Mouse (Mus musculus) forebrain, embryonic 12.5 days (tissue): ENCODE data around the gene Cfc1. TPM values are rescaled to one million over a fixed set of nuclear protein-coding genes. Genes with fewer than 3 reads are reported as not detected.

ENCODE experiments used
- ATAC-seq: fragments of 200-750 bp; cut with Nextera tagmentation; 2 replicates; pipeline ENCODE4 v1.8.0; 2017; ENCODE audit warnings: moderate TSS enrichment; ENCODE audit not compliant: low FRiP score
- H3K27ac ChIP-seq: fragments of 300-500 bp; sonication (generic); 2 replicates; pipeline ENCODE4 v1.5.1; 2016; ENCODE audit warnings: mild to moderate bottlenecking
- H3K27me3 ChIP-seq: fragments of 300-500 bp; sonication (generic); 2 replicates; pipeline ENCODE4 v1.6.1; 2016; ENCODE audit warnings: mild to moderate bottlenecking
- H3K36me3 ChIP-seq: fragments of 300-500 bp; sonication (generic); replicated peaks from 2 replicates; pipeline ENCODE4 v1.6.1; 2016; ENCODE audit warnings: mild to moderate bottlenecking
- H3K4me1 ChIP-seq: fragments of 300-500 bp; sonication (generic); 2 replicates; pipeline ENCODE4 v1.6.1; 2016
- H3K4me2 ChIP-seq: fragments of 300-500 bp; sonication (generic); 2 replicates; pipeline ENCODE4 v1.6.1; 2016; ENCODE audit warnings: mild to moderate bottlenecking, moderate library complexity
- H3K4me3 ChIP-seq: fragments of 300-500 bp; sonication (generic); replicated peaks from 2 replicates; pipeline ENCODE4 v1.5.1; 2016; ENCODE audit warnings: mild to moderate bottlenecking
- H3K9ac ChIP-seq: fragments of 300-500 bp; sonication (generic); 2 replicates; pipeline ENCODE4 v1.6.1; 2016; ENCODE audit warnings: mild to moderate bottlenecking
- H3K9me3 ChIP-seq: fragments of 300-500 bp; sonication (generic); 2 replicates; pipeline ENCODE4 v1.6.1; 2016
- WGBS: fragments of 180-500 bp; shearing (Covaris S2); methylation state at CpG from one replicate; pipeline ENCODE4 v1.1.7; 2016; 5-methylcytosine and 5-hydroxymethylcytosine counted together
- polyA plus RNA-seq: library from polyadenylated mRNA; unstranded; fragments of >200 nt; fragmentation: Nextera tagmentation; extraction: Ambion mirVana; gene quantifications from 2 replicates; pipeline ENCODE4 v1.2.1, GENCODE M21; 2016

Cfc1 gene
- polyA plus RNA-seq, 1 experiment from 2014 or later, result not detected

DNA sequence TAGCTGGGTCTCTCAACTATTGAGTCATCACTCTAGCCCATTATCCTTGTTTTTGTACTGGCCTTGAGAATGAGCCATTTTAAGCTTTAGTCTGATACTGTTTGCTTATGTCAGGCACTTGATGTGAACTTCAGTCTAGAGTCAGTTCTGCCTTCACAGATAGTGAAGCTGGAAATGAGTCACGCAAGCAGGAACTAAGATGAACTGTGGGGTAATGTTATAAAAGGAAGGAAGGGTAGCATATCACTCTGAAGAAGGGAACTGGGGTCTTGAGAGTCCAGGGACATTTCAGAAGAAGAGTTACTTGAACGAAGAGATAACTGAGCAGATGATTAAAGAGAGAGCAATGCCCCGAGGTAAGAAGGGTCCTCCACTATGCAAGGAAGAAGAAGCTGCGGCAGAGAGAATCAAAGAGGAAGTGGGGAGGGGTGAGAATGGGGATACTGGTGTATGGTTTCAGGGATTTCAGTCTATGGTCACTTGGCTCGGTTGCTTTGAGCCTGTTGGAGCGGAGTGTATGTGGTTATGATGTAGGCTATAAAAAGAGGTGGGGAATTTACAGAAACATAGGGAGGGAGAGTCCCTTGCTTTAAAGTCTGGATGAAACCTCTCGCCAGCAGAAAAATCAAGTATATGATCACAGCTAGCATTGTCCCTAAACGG is 29.1 kb downstream of the Cfc1 start:
- Histone ChIP-seq H3K9ac (no peak overlapping the region), H3K9me3 (no peaks in the 10 kb centered on the region), H3K27me3 (no peaks in the 10 kb centered on the region), H3K36me3 (no peaks in the 10 kb centered on the region), H3K4me1 (no peaks in the 10 kb centered on the region), H3K4me2 (no peak overlapping the region), H3K4me3 (no peak overlapping the region), H3K27ac (no peak overlapping the region)
- ATAC-seq, result no peak
- WGBS, result 84% methylated on average over 8 of the region's 8 CpGs

DNA sequence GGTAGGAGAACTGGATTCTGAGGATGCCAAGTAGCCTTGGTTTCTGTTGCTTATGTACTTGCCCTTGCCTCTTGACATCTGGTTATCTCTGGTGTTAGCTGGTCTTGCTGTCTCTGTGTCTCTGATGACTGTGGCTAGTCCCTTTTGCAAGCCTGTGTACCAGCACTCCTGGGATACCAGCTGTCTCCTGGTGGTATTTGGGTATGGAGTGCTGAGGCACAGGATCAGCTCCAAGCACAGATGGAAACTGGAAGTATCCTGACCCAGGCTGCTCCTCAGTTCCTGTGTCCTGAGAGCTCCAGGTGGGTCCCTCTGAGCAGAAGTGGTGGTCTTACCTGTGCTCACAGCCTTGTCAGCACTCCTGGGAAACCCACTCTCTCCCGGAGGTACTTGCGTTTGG is 32.7 kb downstream of the Cfc1 start:
- no peak overlapping the region for H3K9ac ChIP-seq
- 99% methylated on average over 2 of the region's 2 CpGs for WGBS
- H3K36me3 ChIP-seq, result no peaks in the 10 kb centered on the region
- H3K9me3 ChIP-seq, result no peaks in the 10 kb centered on the region
- ATAC-seq, result no peak
- H3K27ac ChIP-seq, result no peak overlapping the region
- no peak overlapping the region for H3K4me3 ChIP-seq
- no peak overlapping the region for H3K4me2 ChIP-seq
- H3K27me3 ChIP-seq, result no peaks in the 10 kb centered on the region
- no peaks in the 10 kb centered on the region for H3K4me1 ChIP-seq

DNA sequence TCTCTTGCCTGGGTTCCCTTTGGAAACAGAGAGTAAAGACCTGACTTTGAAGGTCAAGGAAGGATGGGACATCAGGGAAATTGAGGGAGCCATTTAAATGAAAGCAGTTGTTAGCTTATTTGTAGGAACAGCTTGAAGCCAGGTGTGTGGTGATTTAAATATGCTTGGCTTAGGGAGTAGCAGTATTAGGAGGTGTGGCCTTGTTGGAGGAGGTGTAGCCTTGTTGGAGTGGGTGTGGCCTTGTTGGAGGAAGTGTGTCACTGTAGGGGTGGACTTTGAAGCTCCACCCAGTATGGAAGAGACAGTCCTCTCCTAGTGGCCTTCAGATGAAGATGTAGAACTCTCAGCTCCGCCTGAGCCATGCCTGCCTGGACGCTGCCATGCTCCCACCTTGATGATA is 34.4 kb downstream of the Cfc1 start:
- 84% methylated on average over 2 of the region's 2 CpGs for WGBS
- Histone ChIP-seq H3K4me1 (no peaks in the 10 kb centered on the region), H3K4me2 (no peak overlapping the region), H3K9me3 (no peaks in the 10 kb centered on the region), H3K9ac (no peak overlapping the region), H3K36me3 (no peaks in the 10 kb centered on the region), H3K27ac (no peak overlapping the region), H3K27me3 (no peaks in the 10 kb centered on the region), H3K4me3 (no peak overlapping the region)
- ATAC-seq, result no peak

DNA sequence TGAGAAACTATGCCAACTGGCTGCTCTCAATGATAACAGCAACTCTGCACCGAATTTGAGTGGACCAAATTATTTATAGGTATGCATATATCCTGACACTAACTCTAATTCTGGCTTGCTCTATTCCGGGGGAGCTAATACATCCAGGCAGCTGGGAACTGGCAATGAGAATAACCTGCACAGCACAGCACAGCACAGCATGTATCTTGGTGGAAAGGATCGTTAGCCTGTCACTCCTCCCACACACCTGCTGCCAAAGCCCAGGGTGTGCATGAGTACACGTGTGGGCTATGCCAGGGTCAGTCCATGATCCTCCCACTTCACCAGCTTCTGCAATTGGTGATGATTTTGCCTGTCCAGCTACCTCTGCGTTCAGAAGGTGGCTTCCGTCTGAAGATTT is 36.0 kb downstream of the Cfc1 start:
- ATAC-seq, result no peak
- Histone ChIP-seq H3K27ac (no peak overlapping the region), H3K27me3 (no peaks in the 10 kb centered on the region), H3K9me3 (no peaks in the 10 kb centered on the region), H3K4me2 (no peak overlapping the region), H3K4me1 (no peaks in the 10 kb centered on the region), H3K9ac (no peak overlapping the region), H3K36me3 (no peaks in the 10 kb centered on the region), H3K4me3 (no peak overlapping the region)
- WGBS, result 70% methylated on average over 6 of the region's 6 CpGs

DNA sequence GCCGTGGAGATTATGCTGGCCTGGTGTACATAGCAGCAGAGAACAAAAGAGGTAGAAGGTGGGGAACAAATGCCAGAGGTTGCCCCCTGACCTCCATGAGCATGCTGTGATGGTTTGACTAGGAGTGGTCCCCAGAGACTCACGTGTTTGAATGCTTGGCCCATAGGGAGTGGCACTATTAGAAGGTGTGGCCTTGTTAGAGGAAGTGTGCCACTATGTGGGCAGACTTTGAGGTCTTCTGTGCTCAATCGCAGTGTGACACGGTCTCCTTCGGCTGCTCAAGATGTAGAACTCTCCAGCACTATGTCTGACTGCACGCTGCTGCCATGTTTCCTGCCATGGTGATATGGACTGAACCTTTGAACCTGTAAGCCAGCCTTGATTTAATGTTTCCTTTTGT is 37.8 kb downstream of the Cfc1 start:
- 82% methylated on average over 6 of the region's 6 CpGs for WGBS
- Histone ChIP-seq H3K4me2 (no peak overlapping the region), H3K9ac (no peak overlapping the region)

DNA sequence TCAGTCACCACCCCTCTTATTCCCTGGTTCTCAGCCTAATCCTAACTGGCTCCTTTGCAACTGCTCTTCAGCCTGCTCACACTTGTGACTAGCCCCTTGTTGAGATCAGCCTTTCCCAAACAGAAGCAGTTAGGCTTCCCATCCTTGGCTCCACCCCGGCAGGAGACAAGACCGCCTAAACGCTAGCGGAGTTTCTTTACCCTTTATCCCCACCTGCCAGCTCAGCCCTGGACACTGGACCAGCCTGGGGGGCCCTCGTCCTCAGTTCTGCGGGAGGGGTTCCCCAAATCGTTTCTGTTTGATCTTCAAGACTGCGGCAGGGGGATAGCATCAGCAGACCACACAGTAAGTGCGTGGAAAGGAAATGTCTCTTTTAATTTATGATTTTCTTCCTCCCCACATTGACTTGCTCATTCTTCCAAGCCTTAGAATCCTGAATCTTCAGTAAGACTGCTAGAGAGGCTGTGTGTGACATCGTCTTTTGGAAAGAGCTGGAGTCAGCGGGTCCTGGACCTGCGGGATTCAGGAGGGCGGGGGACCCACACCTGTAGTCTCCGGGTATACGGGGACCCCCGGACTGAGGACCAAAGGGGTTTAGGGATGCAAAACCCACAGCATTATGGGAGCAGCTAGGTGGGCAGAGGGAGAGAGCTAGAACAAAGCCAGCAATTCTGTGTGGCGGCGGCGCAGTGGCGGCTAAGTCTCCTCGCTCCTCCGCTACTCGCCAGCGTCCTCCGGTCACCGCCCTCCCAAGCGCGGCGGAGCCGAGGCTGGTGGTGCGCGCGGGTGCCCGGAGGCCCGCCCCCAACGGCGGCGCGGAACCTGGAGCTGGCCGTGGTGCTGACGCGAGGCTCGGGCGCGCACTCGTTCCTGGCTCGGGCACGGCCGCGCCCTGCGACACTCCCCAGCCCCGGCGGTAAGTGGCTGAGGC is 43.7 kb downstream of the Cfc1 start, which contains the start of gene Amer3:
Amer3 (plus strand) TSS at position 807 of the 931 bp plus-strand sequence.
- peak within 1 kb of the TSS; percentile 52 for H3K9ac ChIP-seq
- H3K27ac ChIP-seq, result peak within 1 kb of the TSS; percentile 79
- H3K9me3 ChIP-seq, result no peaks in the 10 kb centered on the region
- peak; percentile 93 for ATAC-seq
- peaks cover 15% of the 10 kb centered on the region for H3K4me1 ChIP-seq
- WGBS, result under 1% methylated on average over 53 of the region's 53 CpGs
- H3K4me2 ChIP-seq, result peak within 1 kb of the TSS; percentile 81
- peak within 1 kb of the TSS; percentile 51 for H3K4me3 ChIP-seq
- peaks cover 23% of the 10 kb centered on the region for H3K27me3 ChIP-seq
- no peaks in the 10 kb centered on the region for H3K36me3 ChIP-seq

More for the DNA sequence above, 37.8 kb downstream of the Cfc1 start:
- H3K36me3 ChIP-seq, result no peaks in the 10 kb centered on the region
- no peak overlapping the region for H3K27ac ChIP-seq
- H3K4me3 ChIP-seq, result no peak overlapping the region
- H3K27me3 ChIP-seq, result peaks cover 6% of the 10 kb centered on the region
- ATAC-seq, result no peak
- no peaks in the 10 kb centered on the region for H3K9me3 ChIP-seq
- H3K4me1 ChIP-seq, result no peaks in the 10 kb centered on the region

DNA sequence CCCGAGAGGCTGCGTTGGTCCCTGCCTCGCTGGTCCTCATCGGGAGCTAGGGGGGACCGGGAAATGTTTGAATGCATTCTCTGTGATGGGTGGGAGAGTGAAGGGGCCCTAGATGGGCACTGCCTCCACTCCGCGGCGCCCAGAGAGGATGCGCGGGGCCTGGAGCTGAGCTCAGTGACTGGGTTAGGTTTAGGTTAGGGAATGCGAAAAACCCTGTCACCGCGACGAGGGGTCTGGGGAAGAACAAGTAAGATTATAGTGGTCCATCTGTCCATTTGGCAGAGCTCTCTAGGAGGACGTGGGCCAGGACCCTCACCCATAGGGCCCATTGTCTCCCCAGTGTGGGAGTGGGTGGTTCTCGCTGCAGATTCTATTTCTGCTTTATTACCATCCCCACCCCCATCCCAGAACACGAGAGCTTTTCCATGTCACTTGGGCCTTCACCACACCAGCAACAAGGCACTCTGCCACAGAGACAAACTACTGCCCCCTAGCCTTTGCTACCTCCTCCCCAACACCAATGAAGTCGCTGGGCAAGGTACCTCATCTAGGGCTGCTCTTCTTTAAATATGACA is 44.4 kb downstream of the Cfc1 start:
- Histone ChIP-seq H3K27ac (peak overlapping the region; percentile 79), H3K36me3 (no peaks in the 10 kb centered on the region), H3K4me3 (peak overlapping the region; percentile 51), H3K27me3 (peaks cover 23% of the 10 kb centered on the region), H3K4me1 (peaks cover 15% of the 10 kb centered on the region), H3K9me3 (no peaks in the 10 kb centered on the region), H3K4me2 (peak overlapping the region; percentile 81), H3K9ac (peak overlapping the region; percentile 52)
- ATAC-seq, result peak; percentile 59
- 0% methylated on average over 18 of the region's 18 CpGs for WGBS

DNA sequence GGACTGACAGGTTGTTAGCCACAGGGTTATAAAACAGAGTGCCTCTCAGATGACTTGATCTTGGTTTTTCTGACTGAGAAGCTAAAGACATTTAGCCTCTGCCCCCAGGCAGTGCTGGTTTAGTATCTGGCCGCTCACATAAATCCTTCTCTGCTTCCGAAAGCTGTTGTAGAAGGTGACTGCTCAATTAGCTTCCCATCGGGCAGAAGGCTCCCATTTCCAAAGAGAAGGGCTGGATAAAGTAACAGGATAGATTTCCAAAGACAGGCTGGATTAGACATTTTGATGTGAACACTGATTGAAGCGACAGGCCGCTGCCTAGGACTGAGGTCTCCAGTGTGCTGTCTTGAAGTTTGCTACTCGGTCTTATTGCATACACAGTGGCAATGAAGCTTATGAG is 46.8 kb downstream of the Cfc1 start:
- Histone ChIP-seq H3K36me3 (peaks cover 5% of the 10 kb centered on the region; the same call in 1 of the 2 replicates), H3K9ac (no peak overlapping the region), H3K27me3 (peaks cover 30% of the 10 kb centered on the region), H3K27ac (no peak overlapping the region), H3K4me1 (peaks cover 15% of the 10 kb centered on the region), H3K4me2 (no peak overlapping the region), H3K9me3 (no peaks in the 10 kb centered on the region), H3K4me3 (no peak overlapping the region)
- ATAC-seq, result no peak
- WGBS, result 76% methylated on average over 6 of the region's 6 CpGs

DNA sequence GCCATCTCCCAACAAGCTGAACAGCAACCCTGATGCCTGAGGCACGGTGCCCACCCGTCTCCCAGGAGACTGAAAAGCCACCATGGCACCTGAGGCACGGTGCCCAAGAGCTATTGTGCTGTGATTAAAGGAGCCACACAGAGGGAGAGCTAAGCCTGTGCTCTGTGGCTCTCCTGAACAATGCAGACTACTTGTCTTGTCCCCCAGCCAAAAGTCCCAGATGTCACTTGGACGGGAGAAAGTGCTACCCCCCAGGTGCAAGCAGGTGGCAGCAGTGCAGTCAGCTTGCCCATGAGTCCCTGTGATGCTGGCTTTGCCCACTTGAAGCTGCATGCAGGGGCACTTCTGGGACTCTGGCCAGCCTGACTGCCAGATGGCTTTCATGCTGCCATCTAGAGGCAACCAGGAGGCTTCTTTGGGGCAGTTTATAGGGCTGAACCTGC is 48.4 kb downstream of the Cfc1 start:
- H3K27me3 ChIP-seq, result peaks cover 18% of the 10 kb centered on the region
- no peak overlapping the region for H3K27ac ChIP-seq
- peaks cover 12% of the 10 kb centered on the region for H3K4me1 ChIP-seq
- ATAC-seq, result no peak; the same call in 1 of the 2 replicates
- no peaks in the 10 kb centered on the region for H3K9me3 ChIP-seq
- no peak overlapping the region for H3K9ac ChIP-seq
- peaks cover 19% of the 10 kb centered on the region; the same call in 1 of the 2 replicates for H3K36me3 ChIP-seq
- no peak overlapping the region for H3K4me2 ChIP-seq
- no peak overlapping the region for H3K4me3 ChIP-seq
- 11% methylated on average over 4 of the region's 4 CpGs for WGBS

DNA sequence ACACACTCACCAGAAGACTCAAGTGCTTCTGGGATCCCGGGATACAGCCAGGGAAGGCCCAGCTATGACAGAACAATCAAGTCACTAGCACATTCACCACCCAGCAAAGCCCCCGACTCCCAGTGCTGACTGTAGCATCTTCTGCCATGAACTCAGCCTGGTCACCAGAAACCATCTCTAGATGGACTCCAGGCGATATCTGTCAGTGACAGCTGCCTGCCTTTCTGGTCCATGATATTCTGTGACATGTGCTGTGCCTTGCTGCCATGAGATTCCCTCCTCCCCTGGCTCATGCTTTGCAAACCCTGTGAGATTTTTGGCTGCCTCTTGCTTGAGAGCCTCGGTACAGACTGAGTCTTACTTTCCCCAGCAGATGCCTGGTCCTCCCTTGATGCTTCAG is 49.3 kb downstream of the Cfc1 start:
- no peak overlapping the region for H3K4me2 ChIP-seq
- H3K4me1 ChIP-seq, result peaks cover 6% of the 10 kb centered on the region
- H3K4me3 ChIP-seq, result no peak overlapping the region
- H3K27me3 ChIP-seq, result peaks cover 14% of the 10 kb centered on the region; the same call in 1 of the 2 replicates
- no peak overlapping the region for H3K9ac ChIP-seq
- H3K36me3 ChIP-seq, result peaks cover 19% of the 10 kb centered on the region; the same call in 1 of the 2 replicates
- 84% methylated on average over 4 of the region's 4 CpGs for WGBS
- H3K27ac ChIP-seq, result no peak overlapping the region
- H3K9me3 ChIP-seq, result no peaks in the 10 kb centered on the region
- ATAC-seq, result no peak

DNA sequence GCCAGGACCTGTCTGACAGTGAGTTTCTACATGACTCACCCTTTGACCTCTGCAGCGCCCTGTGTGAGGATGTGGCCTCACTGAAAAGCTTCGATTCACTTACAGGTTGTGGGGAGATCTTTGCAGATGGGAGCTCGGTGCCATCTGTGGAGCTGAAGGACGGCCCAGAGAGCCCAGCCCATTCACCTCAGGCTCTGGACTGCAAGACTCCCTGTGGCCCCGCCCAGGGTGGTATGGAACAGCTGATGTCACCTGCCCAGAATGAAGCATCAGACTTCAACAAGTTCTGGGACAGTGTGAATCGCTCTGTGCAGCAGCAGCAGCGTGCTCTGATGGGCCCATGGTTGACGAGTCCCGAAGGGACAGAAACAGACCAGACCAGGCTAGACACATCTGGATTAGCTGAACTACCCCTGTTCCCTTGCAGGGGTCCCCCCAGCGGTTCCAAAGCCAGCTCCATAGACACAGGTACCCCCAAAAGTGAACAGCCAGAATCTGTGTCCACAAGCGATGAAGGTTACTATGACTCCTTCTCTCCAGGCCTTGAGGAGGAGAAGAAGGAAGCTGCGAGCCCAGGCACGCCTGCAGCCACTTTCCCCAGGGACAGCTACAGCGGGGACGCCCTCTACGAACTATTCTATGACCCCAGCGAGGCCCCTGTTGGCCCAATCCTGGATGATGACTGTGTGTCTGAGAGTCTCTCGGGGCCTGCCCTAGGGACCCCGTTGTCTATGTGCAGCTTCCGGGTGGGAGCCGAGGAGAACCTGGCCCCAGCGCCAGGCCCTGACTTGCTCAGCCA is 52.0 kb downstream of the Cfc1 start:
- WGBS, result 86% methylated on average over 22 of the region's 22 CpGs
- peaks cover 24% of the 10 kb centered on the region; the same call in 1 of the 2 replicates for H3K36me3 ChIP-seq
- H3K9me3 ChIP-seq, result no peaks in the 10 kb centered on the region
- H3K4me3 ChIP-seq, result no peak overlapping the region
- no peak for ATAC-seq
- H3K4me2 ChIP-seq, result no peak overlapping the region
- H3K9ac ChIP-seq, result no peak overlapping the region
- H3K27me3 ChIP-seq, result peaks cover 7% of the 10 kb centered on the region; the same call in 1 of the 2 replicates
- no peaks in the 10 kb centered on the region for H3K4me1 ChIP-seq
- H3K27ac ChIP-seq, result no peak overlapping the region
